Mouse (Mus musculus) intestine, postnatal 0 days (tissue): ENCODE data around the gene Usp3. TPM values are rescaled to one million over a fixed set of nuclear protein-coding genes. Genes with fewer than 3 reads are reported as not detected.

Experiments used
- ATAC-seq: fragments of 200-750 bp; cut with Nextera tagmentation; 2 replicates; pipeline ENCODE4 v1.8.0; 2017; ENCODE audit warnings: mild to moderate bottlenecking, moderate TSS enrichment, moderate library complexity
- H3K27ac ChIP-seq: fragments of 300-500 bp; sonication (generic); 2 replicates; pipeline ENCODE4 v1.5.1; 2014; ENCODE audit warnings: mild to moderate bottlenecking, low read depth, low read length, moderate library complexity
- H3K27me3 ChIP-seq: fragments of 300-500 bp; sonication (generic); replicated peaks from 2 replicates; pipeline ENCODE4 v1.6.1; 2014; ENCODE audit warnings: low read length, mixed read lengths; ENCODE audit not compliant: control insufficient read depth, insufficient read depth
- H3K36me3 ChIP-seq: fragments of 300-500 bp; sonication (generic); 2 replicates; pipeline ENCODE4 v1.6.1; 2014; ENCODE audit warnings: mild to moderate bottlenecking, moderate library complexity; ENCODE audit not compliant: control insufficient read depth, insufficient read depth
- H3K4me1 ChIP-seq: fragments of 300-500 bp; sonication (generic); replicated peaks from 2 replicates; pipeline ENCODE4 v1.6.1; 2014; ENCODE audit warnings: antibody characterized with exemption, low read length, mixed read lengths; ENCODE audit not compliant: control insufficient read depth, insufficient read depth
- H3K4me2 ChIP-seq: fragments of 300-500 bp; sonication (generic); replicated peaks from 2 replicates; pipeline ENCODE4 v1.6.1; 2014; ENCODE audit warnings: low read depth, mild to moderate bottlenecking, moderate library complexity
- H3K4me3 ChIP-seq: fragments of 300-500 bp; sonication (generic); 2 replicates; pipeline ENCODE4 v1.5.1; 2014; ENCODE audit warnings: low read depth, low read length
- H3K9ac ChIP-seq: fragments of 300-500 bp; sonication (generic); 2 replicates; pipeline ENCODE4 v1.6.1; 2014; ENCODE audit warnings: mild to moderate bottlenecking, low read depth, low read length
- H3K9me3 ChIP-seq: fragments of 300-500 bp; sonication (generic); 2 replicates; pipeline ENCODE4 v1.6.1; 2016; ENCODE audit warnings: mixed run types; ENCODE audit not compliant: control insufficient read depth
- CTCF ChIP-seq: sonication (generic); IDR thresholded peaks from 2 replicates; pipeline ENCODE4 v1.5.1; 2016; ENCODE audit warnings: low read depth, mild to moderate bottlenecking, control low read depth, antibody characterized with exemption, moderate library complexity
- WGBS: fragments of 180-500 bp; shearing (Covaris S2); extraction: QIAGEN DNeasy Blood & Tissue Kit; methylation state at CpG from one replicate; pipeline ENCODE4 v1.1.7; 2014; 5-methylcytosine and 5-hydroxymethylcytosine counted together
- polyA plus RNA-seq: library from polyadenylated mRNA; unstranded; fragments of >200 nt; fragmentation: Nextera tagmentation; extraction: Ambion mirVana; gene quantifications from 2 replicates; pipeline ENCODE4 v1.2.1, GENCODE M21; 2015

The Usp3 gene
- polyA plus RNA-seq, 1 experiment from 2014 or later: 63.5 TPM

DNA sequence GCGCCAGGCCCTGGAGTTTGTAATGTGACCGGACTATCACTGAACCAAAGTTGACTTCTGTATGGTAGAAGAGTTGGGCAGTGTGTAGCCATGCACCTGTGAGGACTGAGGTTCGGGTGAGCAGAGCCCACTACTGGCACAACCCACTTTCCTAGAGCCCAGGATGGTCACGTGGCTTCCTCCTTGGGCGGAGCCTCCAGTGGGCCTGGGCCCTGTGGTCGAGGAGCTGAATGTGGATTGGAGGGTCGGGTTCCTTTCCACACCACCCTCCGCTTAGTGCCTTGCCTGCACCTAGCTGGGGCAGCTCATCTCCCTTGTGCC, 80.6 kb downstream of the Usp3 start:
- peak; percentile 45 for ATAC-seq
- Histone ChIP-seq H3K9me3 (no peaks in the 10 kb centered on the region), H3K27ac (peak overlapping the region; percentile 94), H3K36me3 (peaks cover 34% of the 10 kb centered on the region), H3K27me3 (no peaks in the 10 kb centered on the region), H3K4me1 (peaks cover 12% of the 10 kb centered on the region; the same call in 1 of the 2 replicates), H3K9ac (peak overlapping the region; percentile 79), H3K4me3 (peak overlapping the region; percentile 63), H3K4me2 (peak overlapping the region; percentile 96)
- 1% methylated on average over 8 of the region's 8 CpGs for WGBS
- TF ChIP-seq CTCF: peak; percentile 7; the same call in 1 of the 2 replicates

DNA sequence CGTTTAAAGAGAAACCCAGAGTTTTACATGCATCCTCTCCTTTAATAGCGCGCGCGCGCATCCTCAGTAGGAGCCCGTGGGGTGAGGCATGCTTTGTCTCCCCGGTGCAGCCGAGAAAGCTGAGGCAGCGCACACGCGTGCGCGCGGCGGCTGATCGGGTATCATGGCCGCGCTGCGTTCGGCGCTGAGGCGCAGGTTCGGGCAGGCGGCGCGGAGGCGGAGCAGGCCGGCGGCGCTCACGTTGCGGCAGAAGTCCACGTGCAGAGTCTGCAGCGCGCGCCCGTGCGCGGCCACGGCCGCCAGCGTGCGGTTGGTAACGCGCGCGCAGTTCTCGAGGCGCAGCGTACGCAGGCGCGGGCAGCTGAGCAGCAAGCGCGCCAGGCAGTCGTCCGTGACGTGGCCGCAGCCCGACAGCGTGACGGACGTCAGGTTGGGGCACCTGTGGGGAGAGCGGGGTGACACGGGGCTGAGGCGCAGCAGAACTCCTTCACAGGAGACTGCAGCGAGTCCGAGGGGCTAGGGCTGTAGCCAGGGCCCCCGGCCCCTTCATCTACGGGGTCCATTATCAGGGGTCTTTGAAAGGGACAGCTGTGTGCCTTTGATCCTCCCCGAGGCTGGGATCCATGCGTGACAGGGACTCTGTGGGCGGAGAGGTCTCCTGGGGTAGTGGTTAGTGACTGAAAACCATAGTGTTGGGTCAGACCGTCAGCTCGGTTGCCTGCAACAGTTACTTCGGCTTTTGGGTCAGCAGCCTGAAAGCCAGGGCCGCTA, 81.2 kb downstream of the Usp3 start:
- peak; percentile 85 for ATAC-seq
- peaks cover 12% of the 10 kb centered on the region; the same call in 1 of the 2 replicates for H3K4me1 ChIP-seq
- no peaks in the 10 kb centered on the region for H3K27me3 ChIP-seq
- H3K4me2 ChIP-seq: peak overlapping the region; percentile 96
- no peaks in the 10 kb centered on the region for H3K9me3 ChIP-seq
- WGBS: under 1% methylated on average over 78 of the region's 78 CpGs
- peak overlapping the region; percentile 63 for H3K4me3 ChIP-seq
- peak overlapping the region; percentile 94 for H3K27ac ChIP-seq
- peak overlapping the region; percentile 79 for H3K9ac ChIP-seq
- TF ChIP-seq CTCF: peak; percentile 31; the same call in 1 of the 2 replicates
- peaks cover 32% of the 10 kb centered on the region for H3K36me3 ChIP-seq

DNA sequence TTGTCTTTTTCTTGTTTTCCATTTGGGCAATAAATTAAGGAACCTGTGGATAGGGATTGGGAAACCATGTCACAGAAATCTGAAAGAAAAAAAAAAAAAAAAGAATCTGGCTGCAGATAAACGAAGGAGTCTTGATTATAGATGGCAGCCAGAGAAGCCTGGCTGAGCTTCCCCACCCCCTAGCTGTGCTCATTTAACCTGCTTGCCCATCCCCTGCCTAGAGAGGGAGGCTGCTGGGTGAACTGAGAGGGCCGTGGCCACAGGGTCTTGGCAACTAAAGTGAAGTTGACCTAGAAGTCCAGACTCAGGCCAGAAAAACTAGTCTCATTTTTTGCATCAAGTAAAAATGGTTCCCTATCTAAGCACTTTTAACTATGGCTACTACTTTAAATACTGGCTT, 82.0 kb downstream of the Usp3 start:
- ATAC-seq: no peak
- Histone ChIP-seq H3K27me3 (no peaks in the 10 kb centered on the region), H3K27ac (peak overlapping the region; percentile 94; the same call in 1 of the 2 replicates), H3K4me3 (peak overlapping the region; percentile 63), H3K4me2 (peak overlapping the region; percentile 96), H3K9ac (peak overlapping the region; percentile 79; the same call in 1 of the 2 replicates), H3K36me3 (peaks cover 24% of the 10 kb centered on the region), H3K9me3 (no peaks in the 10 kb centered on the region), H3K4me1 (peaks cover 12% of the 10 kb centered on the region; the same call in 1 of the 2 replicates)
- WGBS: 0% methylated on average over 2 of the region's 2 CpGs
- TF ChIP-seq CTCF: no peak; the same call in 1 of the 2 replicates

DNA sequence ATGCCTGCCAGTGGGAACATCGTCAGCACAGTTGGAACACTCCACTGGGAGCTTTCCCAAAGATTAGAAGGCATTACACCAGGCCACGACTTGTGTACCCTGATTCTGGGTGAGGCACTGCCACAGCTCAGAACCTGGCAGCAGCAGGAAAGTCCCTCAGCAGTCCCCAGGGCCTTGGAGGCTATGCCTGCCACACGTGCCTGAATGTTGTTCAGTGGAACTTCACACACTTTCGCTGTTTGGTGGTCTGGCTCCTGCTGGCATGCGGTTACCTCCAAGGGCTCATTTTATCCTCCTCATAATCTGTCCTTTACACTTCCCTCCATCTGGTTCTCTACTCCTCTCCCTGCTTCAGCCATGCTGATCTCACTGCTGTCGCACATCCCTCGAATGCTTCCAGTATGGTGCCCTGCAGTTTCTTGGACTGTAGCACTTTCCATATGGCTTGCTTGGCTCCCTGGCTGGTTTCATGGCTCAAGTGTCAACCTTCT, 82.5 kb downstream of the Usp3 start:
- no peaks in the 10 kb centered on the region for H3K27me3 ChIP-seq
- ATAC-seq: no peak
- H3K4me1 ChIP-seq: peaks cover 12% of the 10 kb centered on the region; the same call in 1 of the 2 replicates
- no peak overlapping the region for H3K9ac ChIP-seq
- peaks cover 24% of the 10 kb centered on the region for H3K36me3 ChIP-seq
- no peaks in the 10 kb centered on the region for H3K9me3 ChIP-seq
- no peak overlapping the region for H3K4me2 ChIP-seq
- no peak for TF ChIP-seq CTCF
- H3K27ac ChIP-seq: no peak overlapping the region
- H3K4me3 ChIP-seq: no peak overlapping the region
- WGBS: 75% methylated on average over 7 of the region's 7 CpGs

DNA sequence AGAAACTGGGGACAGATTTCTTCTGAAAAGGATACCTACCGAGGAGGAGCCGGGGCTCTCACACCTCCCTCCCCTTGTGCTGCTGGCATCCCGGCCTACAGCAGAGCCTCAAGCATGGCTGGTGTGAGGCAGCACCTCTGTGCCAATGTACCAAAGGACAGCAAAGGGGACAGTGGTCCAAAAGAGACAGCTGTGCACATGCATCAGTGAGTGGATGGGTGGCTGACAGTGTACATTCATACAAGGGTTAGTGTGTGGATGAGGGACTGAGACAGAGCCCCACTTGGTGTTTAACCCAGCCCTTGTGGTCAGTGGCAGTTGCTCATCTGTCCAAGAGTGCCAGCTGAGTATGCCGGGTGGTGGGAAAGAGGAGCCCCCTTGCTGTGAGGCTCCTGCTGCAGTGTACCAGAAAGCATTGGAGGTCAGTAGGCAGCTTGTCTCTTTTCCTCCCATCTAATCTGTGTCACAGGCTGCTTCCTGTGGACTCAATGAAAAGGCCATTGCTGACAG, 84.0 kb downstream of the Usp3 start:
- 83% methylated on average over 4 of the region's 4 CpGs for WGBS
- Histone ChIP-seq H3K9me3 (no peaks in the 10 kb centered on the region), H3K4me1 (peaks cover 7% of the 10 kb centered on the region; the same call in 1 of the 2 replicates), H3K4me3 (no peak overlapping the region), H3K27me3 (no peaks in the 10 kb centered on the region), H3K36me3 (peaks cover 37% of the 10 kb centered on the region), H3K27ac (no peak overlapping the region), H3K9ac (no peak overlapping the region), H3K4me2 (no peak overlapping the region)
- TF ChIP-seq CTCF: no peak
- no peak for ATAC-seq

DNA sequence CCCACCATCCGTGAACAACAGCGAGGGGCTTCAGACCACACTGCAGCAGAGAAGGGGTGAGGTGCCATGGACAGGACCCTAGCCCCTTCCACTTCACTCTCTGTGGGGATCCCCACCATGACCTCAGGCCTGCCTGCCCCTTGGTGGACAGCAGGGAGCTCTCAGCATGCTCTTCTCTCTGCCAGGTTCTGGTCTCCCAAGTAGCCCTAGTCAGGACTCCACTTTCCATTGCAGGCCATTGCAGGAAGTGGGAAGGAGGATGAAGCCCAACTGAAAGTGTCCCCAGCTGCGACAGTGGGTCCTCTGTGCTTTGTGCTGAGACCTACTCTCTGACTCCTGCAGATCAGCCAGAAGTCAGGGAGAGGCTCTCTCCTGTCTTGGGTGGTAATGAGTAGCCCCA, 85.3 kb downstream of the Usp3 start:
- H3K27me3 ChIP-seq: no peaks in the 10 kb centered on the region
- no peak overlapping the region for H3K4me3 ChIP-seq
- 86% methylated on average over 3 of the region's 3 CpGs for WGBS
- no peak for TF ChIP-seq CTCF
- no peak for ATAC-seq
- no peaks in the 10 kb centered on the region for H3K9me3 ChIP-seq
- no peak overlapping the region for H3K27ac ChIP-seq
- H3K36me3 ChIP-seq: peaks cover 43% of the 10 kb centered on the region
- no peak overlapping the region for H3K4me2 ChIP-seq
- no peaks in the 10 kb centered on the region for H3K4me1 ChIP-seq
- H3K9ac ChIP-seq: no peak overlapping the region
